Mouse (Mus musculus): ENCODE data around the gene Ush2a. TPM values are rescaled to one million over a fixed set of nuclear protein-coding genes. Genes with fewer than 3 reads are reported as not detected.

Gene Ush2a
- total and polyA plus RNA-seq, 2 experiments: under 0.01 TPM

DNA sequence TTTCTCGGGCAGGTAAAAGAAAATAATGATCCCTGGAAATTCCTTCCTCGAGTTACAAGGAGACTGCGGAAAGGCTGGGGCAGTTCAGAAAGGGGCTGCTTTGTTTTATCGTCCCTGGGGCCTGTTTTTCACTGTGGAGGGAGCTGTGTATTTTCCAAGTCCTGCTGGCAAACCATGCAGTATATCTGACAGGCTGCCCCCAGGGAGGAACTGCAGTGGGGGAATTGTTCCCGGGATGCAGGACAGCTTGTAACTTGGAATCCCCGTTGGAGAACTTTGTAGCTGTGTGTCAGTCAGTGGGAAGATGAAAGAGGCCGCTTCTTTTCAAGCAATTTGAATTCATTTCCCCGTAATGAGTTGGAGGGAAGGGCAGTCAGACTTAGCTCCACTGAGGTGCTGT is 399.1 kb downstream of the Ush2a start:
- Histone ChIP-seq H3K36me3 (ENCODE audit: control insufficient read depth, insufficient read depth, low read length) (no peaks in the 10 kb centered on the region), H3K9ac (ENCODE audit: low read depth, low read length) (no peak overlapping the region), H3K27me3 (ENCODE audit: control insufficient read depth, insufficient read depth, low read length) (no peaks in the 10 kb centered on the region), H3K4me1 (ENCODE audit: control insufficient read depth, insufficient read depth, low read length) (no peaks in the 10 kb centered on the region), H3K27ac (replicated peaks; ENCODE audit: insufficient read depth, low read depth, low read length) (no peak overlapping the region), H3K4me3 (ENCODE audit: insufficient read depth, low read depth, low read length) (no peak overlapping the region), H3K79me2 (ENCODE audit: control insufficient read depth, insufficient read depth, low read length) (no peaks in the 10 kb centered on the region)
- DNase-seq (ENCODE audit: extremely low read depth, low read depth, low spot score): no peak
- TF ChIP-seq CTCF (IDR thresholded peaks at IDR 0.05; ENCODE audit: low read depth, low read length) (no peak), POLR2A (IDR thresholded peaks at IDR 0.05; ENCODE audit: extremely low read depth, insufficient read depth, low read length) (no peak)
- WGBS: 41% methylated on average over 8 of the region's 8 CpGs

DNA sequence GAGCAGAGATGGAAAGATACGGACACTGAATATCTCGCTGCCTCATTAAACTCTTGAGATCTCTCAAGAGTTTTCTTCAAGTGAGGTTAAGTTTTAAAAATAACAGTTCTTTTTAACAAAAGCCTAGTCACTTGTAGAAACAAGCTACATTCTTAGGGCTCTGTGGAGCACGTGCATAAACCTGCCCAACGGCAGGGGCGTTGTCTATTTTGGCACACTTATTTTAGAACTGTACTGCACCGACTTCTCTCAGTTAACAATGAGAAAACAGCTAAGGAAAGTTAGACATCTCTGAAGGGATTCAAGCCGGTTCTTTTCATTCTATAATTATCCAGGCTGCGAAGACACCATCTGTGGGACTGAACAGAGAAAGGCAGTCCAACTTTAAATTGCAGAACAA is 405.6 kb downstream of the Ush2a start:
- H3K9ac ChIP-seq (ENCODE audit: low read depth, low read length): no peak overlapping the region
- TF ChIP-seq CTCF (IDR thresholded peaks at IDR 0.05; ENCODE audit: low read depth, low read length): no peak
- TF ChIP-seq POLR2A (IDR thresholded peaks at IDR 0.05; ENCODE audit: extremely low read depth, insufficient read depth, low read length): no peak
- no peak for DNase-seq (ENCODE audit: extremely low read depth, low read depth, low spot score)
- H3K36me3 ChIP-seq (ENCODE audit: control insufficient read depth, insufficient read depth, low read length): no peaks in the 10 kb centered on the region
- H3K4me3 ChIP-seq (ENCODE audit: insufficient read depth, low read depth, low read length): no peak overlapping the region
- no peak overlapping the region for H3K27ac ChIP-seq (replicated peaks; ENCODE audit: insufficient read depth, low read depth, low read length)
- H3K79me2 ChIP-seq (ENCODE audit: control insufficient read depth, insufficient read depth, low read length): no peaks in the 10 kb centered on the region
- no peaks in the 10 kb centered on the region for H3K4me1 ChIP-seq (ENCODE audit: control insufficient read depth, insufficient read depth, low read length)
- 74% methylated on average over 8 of the region's 8 CpGs for WGBS
- no peaks in the 10 kb centered on the region for H3K27me3 ChIP-seq (ENCODE audit: control insufficient read depth, insufficient read depth, low read length)

DNA sequence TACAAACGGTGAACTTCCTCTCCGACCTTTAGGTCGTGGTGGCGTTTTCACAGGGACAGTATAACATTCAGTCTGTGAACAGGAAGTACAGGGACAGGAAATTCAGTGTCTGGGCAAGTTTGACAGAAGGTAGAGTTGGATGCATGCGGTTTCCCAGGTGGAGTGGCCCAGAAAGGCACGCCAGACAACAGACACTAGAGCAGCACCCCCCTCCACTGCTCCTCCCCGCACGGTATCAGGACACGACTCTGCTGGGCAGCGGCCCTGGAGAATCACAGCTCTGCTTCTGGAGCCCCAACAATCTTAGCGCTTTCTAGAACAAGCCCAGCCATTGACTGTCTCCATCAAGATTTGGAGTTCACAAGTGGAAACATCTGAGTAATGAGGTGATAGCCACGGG is 406.7 kb downstream of the Ush2a start:
- Histone ChIP-seq H3K9ac (ENCODE audit: low read depth, low read length) (no peak overlapping the region), H3K4me1 (ENCODE audit: control insufficient read depth, insufficient read depth, low read length) (no peaks in the 10 kb centered on the region), H3K4me3 (ENCODE audit: insufficient read depth, low read depth, low read length) (no peak overlapping the region), H3K79me2 (ENCODE audit: control insufficient read depth, insufficient read depth, low read length) (no peaks in the 10 kb centered on the region), H3K36me3 (ENCODE audit: control insufficient read depth, insufficient read depth, low read length) (no peaks in the 10 kb centered on the region), H3K27me3 (ENCODE audit: control insufficient read depth, insufficient read depth, low read length) (no peaks in the 10 kb centered on the region), H3K27ac (replicated peaks; ENCODE audit: insufficient read depth, low read depth, low read length) (no peak overlapping the region)
- TF ChIP-seq CTCF (IDR thresholded peaks at IDR 0.05; ENCODE audit: low read depth, low read length) (no peak), POLR2A (IDR thresholded peaks at IDR 0.05; ENCODE audit: extremely low read depth, insufficient read depth, low read length) (no peak)
- 78% methylated on average over 12 of the region's 12 CpGs for WGBS
- DNase-seq (ENCODE audit: extremely low read depth, low read depth, low spot score): no peak

DNA sequence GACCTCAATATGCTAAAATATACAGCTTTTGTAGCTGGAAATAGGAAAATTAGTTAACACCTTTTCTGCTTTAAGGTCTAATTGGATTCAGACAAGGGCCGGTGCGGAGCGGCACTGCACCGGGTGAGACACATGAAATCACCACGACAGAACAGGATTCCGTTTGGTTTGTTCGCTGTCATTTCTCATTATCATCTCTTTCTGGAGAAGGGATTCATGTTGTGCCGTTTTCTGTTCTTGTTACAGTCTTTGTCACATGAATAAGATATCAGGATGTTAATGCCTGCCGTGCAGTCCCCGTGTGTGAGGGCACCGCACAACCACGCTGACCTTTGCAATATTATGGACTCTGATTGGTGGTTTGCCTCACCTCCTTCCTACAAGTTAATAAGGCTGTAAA is 411.0 kb downstream of the Ush2a start:
- no peak for DNase-seq (ENCODE audit: extremely low read depth, low read depth, low spot score)
- H3K4me1 ChIP-seq (ENCODE audit: control insufficient read depth, insufficient read depth, low read length): 0 out of 2 replicates have a peak, but pooled peaks cover 4% of the 10 kb centered on the region
- no peak overlapping the region for H3K4me3 ChIP-seq (ENCODE audit: insufficient read depth, low read depth, low read length)
- H3K27me3 ChIP-seq (ENCODE audit: control insufficient read depth, insufficient read depth, low read length): no peaks in the 10 kb centered on the region
- 97% methylated on average over 12 of the region's 12 CpGs for WGBS
- no peaks in the 10 kb centered on the region for H3K79me2 ChIP-seq (ENCODE audit: control insufficient read depth, insufficient read depth, low read length)
- TF ChIP-seq CTCF (IDR thresholded peaks at IDR 0.05; ENCODE audit: low read depth, low read length) (no peak), POLR2A (IDR thresholded peaks at IDR 0.05; ENCODE audit: extremely low read depth, insufficient read depth, low read length) (no peak)
- H3K9ac ChIP-seq (ENCODE audit: low read depth, low read length): no peak overlapping the region
- H3K36me3 ChIP-seq (ENCODE audit: control insufficient read depth, insufficient read depth, low read length): no peaks in the 10 kb centered on the region
- no peak overlapping the region for H3K27ac ChIP-seq (replicated peaks; ENCODE audit: insufficient read depth, low read depth, low read length)

DNA sequence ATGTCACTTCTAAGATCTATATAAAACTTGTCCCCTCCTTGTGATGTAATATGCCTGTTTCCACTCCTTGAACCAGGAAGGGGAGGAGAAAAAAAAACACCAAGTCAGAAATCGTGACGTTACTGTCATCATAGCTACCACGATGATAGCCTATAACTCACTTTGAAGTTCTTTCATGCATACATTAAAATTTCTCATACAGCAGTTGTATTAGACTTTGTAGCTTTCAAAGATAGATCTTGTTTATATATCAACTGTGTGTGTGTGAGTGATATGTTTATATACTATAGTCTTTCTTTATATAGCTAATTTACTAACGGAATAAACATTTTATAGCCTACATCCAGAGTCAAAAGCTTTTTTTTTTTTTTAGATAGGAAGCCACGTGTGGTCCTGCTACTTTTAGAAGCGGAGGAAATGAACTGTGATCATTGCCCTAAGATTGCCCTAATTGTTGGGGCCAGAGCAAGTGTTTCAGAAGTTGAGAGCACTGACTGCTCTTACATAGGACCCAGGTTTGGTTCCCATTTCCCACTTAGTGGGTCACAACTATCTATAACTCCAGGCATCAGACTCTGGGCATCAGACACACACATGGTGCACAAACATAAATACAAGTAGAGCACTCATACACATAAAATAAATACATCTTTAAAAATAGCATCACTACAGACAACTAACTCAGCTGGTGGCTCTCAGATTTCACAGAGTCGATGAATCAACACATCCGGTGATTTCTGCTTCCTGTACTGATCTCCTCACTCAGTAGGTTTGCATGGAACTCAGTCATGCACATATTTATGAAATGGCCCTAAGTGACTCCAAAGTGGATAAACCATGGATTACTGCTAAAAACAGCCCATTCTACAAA is 413.1 kb downstream of the Ush2a start:
- Histone ChIP-seq H3K36me3 (ENCODE audit: control insufficient read depth, insufficient read depth, low read length) (no peaks in the 10 kb centered on the region), H3K27ac (replicated peaks; ENCODE audit: insufficient read depth, low read depth, low read length) (no peak overlapping the region), H3K27me3 (ENCODE audit: control insufficient read depth, insufficient read depth, low read length) (no peaks in the 10 kb centered on the region), H3K9ac (ENCODE audit: low read depth, low read length) (no peak overlapping the region), H3K4me1 (ENCODE audit: control insufficient read depth, insufficient read depth, low read length) (0 out of 2 replicates have a peak, but pooled peaks cover 4% of the 10 kb centered on the region), H3K79me2 (ENCODE audit: control insufficient read depth, insufficient read depth, low read length) (no peaks in the 10 kb centered on the region), H3K4me3 (ENCODE audit: insufficient read depth, low read depth, low read length) (no peak overlapping the region)
- 64% methylated on average over 8 of the region's 8 CpGs for WGBS
- no peak for TF ChIP-seq CTCF (IDR thresholded peaks at IDR 0.05; ENCODE audit: low read depth, low read length)
- no peak for TF ChIP-seq POLR2A (IDR thresholded peaks at IDR 0.05; ENCODE audit: extremely low read depth, insufficient read depth, low read length)
- no peak for DNase-seq (ENCODE audit: extremely low read depth, low read depth, low spot score)

DNA sequence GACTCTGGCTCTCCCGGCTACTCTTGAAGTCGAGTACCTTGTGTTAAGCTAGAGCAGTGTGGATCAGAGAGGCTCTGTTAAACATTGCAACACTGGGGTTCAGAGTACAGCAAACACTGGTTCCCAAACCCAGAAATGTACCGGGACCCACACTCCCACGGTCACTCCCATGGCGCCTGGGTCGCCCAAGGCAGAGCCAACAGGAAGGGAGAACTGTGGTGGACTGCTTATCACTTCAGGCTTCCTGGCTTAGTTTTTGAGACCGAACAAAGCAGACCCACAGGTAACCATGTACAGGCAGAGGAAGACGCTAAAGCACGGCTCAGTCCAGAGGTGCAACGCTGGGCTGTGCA is 413.7 kb downstream of the Ush2a start:
- 0 out of 2 replicates have a peak, but pooled peaks cover 4% of the 10 kb centered on the region for H3K4me1 ChIP-seq (ENCODE audit: control insufficient read depth, insufficient read depth, low read length)
- H3K27ac ChIP-seq (replicated peaks; ENCODE audit: insufficient read depth, low read depth, low read length): no peak overlapping the region
- H3K36me3 ChIP-seq (ENCODE audit: control insufficient read depth, insufficient read depth, low read length): no peaks in the 10 kb centered on the region
- H3K4me3 ChIP-seq (ENCODE audit: insufficient read depth, low read depth, low read length): 0 out of 2 replicates have a peak overlapping the region, but pooled peaks have one; percentile 8
- no peaks in the 10 kb centered on the region for H3K27me3 ChIP-seq (ENCODE audit: control insufficient read depth, insufficient read depth, low read length)
- no peak overlapping the region for H3K9ac ChIP-seq (ENCODE audit: low read depth, low read length)
- WGBS: 31% methylated on average over 10 of the region's 10 CpGs
- DNase-seq (ENCODE audit: extremely low read depth, low read depth, low spot score): peak; percentile 84
- TF ChIP-seq CTCF (IDR thresholded peaks at IDR 0.05; ENCODE audit: low read depth, low read length): no peak
- TF ChIP-seq POLR2A (IDR thresholded peaks at IDR 0.05; ENCODE audit: extremely low read depth, insufficient read depth, low read length): no peak
- H3K79me2 ChIP-seq (ENCODE audit: control insufficient read depth, insufficient read depth, low read length): no peaks in the 10 kb centered on the region
